Mouse (Mus musculus) C2C12 (cell line): ENCODE measurements around the gene Ss18l2. TPM values are rescaled to one million over a fixed set of nuclear protein-coding genes. Genes with fewer than 3 reads are reported as not detected.

Experiments used
- H3K27me3 ChIP-seq: one replicate; pipeline ENCODE4 v1.6.1; 2011; ENCODE audit not compliant: control insufficient read depth, insufficient read depth, insufficient read length
- H3K36me3 ChIP-seq: one replicate; pipeline ENCODE4 v1.6.1; 2011; ENCODE audit not compliant: control insufficient read depth, insufficient read depth
- H3K4me3 ChIP-seq: one replicate; pipeline ENCODE4 v1.5.1; 2011; ENCODE audit warnings: mild to moderate bottlenecking, control low read depth; ENCODE audit not compliant: poor library complexity, insufficient read depth, severe bottlenecking
- H3K79me2 ChIP-seq: one replicate; pipeline ENCODE4 v1.6.1; 2011; ENCODE audit not compliant: control insufficient read depth, insufficient read depth
- H3K79me3 ChIP-seq: one replicate; pipeline ENCODE4 v1.6.1; 2011; ENCODE audit warnings: low read depth, control low read depth
- H3ac ChIP-seq: one replicate; pipeline ENCODE3; 2011; ENCODE audit warnings: low read depth; ENCODE audit not compliant: control insufficient read depth, insufficient read length
- CEBPB ChIP-seq: IDR thresholded peaks from one replicate; pipeline ENCODE4 v1.6.1; 2011; ENCODE audit warnings: low read depth, mild to moderate bottlenecking, control low read depth, moderate library complexity
- CTCF ChIP-seq: IDR thresholded peaks from one replicate; pipeline ENCODE4 v1.5.1; 2011; ENCODE audit not compliant: control insufficient read depth, insufficient read depth, insufficient read length
- FOSL1 ChIP-seq: IDR thresholded peaks from one replicate; pipeline ENCODE4 v1.8.0; 2011; ENCODE audit warnings: mild to moderate bottlenecking, low read length; ENCODE audit not compliant: poor library complexity, insufficient read depth, severe bottlenecking
- MAX ChIP-seq: IDR thresholded peaks from one replicate; pipeline ENCODE4 v1.6.1; 2011; ENCODE audit warnings: mild to moderate bottlenecking, control low read depth
- MYOD1 ChIP-seq: IDR thresholded peaks from one replicate; pipeline ENCODE4 v1.6.1; 2011; ENCODE audit warnings: low read depth; ENCODE audit not compliant: control insufficient read depth, insufficient read length
- MYOG ChIP-seq: IDR thresholded peaks from one replicate; pipeline ENCODE4 v1.6.1; 2011; ENCODE audit not compliant: control insufficient read depth, insufficient read length; ENCODE audit errors: extremely low read depth
- USF1 ChIP-seq: IDR thresholded peaks from one replicate; pipeline ENCODE4 v1.6.1; 2011; ENCODE audit warnings: low read depth, mild to moderate bottlenecking, control low read depth, moderate library complexity
- long read RNA-seq, 2 experiments: library from polyadenylated mRNA; unstranded; transcript quantifications; one replicate each; pipeline ENCODE4 v2.0.0; 2019 to 2020
- polyA plus RNA-seq: library from polyadenylated mRNA; unstranded; fragments of >200 nt; fragmentation: generic; extraction: Trizol; gene quantifications from one replicate; pipeline ENCODE4 v1.2.1, GENCODE M21; 2012; ENCODE audit warnings: missing spikeins

Ss18l2 gene
- 44.7 TPM for polyA plus RNA-seq
- long read RNA-seq, experiment 1, transcript Ss18l2-201 (3 exons, 577 nt), result major isoform, 15 of 23 reads
- long read RNA-seq, experiment 1, transcript Ss18l2-203 (2 exons, 1,175 nt), result minor isoform, 7 of 23 reads
- long read RNA-seq, experiment 1, partial matches to known transcripts, result 0 of 23 reads
- long read RNA-seq, experiment 1, other reads (novel, unspliced or antisense), result 0 of 23 reads
- long read RNA-seq, experiment 2, transcript Ss18l2-201 (3 exons, 577 nt), result major isoform, 9 of 10 reads
- long read RNA-seq, experiment 2, partial matches to known transcripts, result 0 of 10 reads
- long read RNA-seq, experiment 2, other reads (novel, unspliced or antisense), result 0 of 10 reads

DNA sequence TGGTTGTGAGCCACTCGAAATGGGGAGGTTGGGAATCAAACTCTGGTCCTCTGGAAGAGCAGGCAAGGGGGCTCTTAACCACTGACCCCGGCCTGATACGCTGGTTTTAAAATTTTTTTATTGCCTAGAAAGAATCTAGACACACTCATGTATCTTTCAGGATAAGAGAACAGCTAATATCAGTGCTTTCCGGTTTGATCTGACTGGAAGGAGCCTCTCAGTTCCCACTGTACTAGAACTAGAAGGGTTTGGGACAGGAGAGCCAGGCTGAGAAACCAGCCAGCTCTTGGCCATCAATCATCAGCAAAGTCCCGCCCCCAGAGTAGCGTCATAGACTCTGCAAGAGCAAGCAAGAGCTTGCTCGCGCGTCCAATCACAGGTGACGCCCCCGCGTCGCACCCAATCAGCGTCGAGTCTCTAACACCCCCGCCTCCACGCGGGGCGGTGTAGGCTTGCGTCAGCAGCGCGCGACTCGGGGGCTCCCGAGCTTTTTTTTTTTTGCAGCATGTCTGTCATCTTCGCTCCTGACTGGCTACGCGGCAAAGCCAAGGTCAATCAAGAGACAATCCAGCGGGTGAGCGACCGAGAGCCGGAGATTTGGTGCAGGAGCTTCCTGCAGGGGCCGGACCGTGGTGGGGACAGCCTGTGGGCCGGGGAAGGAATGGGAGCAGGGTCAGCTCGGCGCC is at the start of gene Ss18l2:
TSS of gene Ss18l2 (plus strand) at position 432 of the 686 bp plus-strand sequence.
- Histone ChIP-seq H3ac (peak within 1 kb of the TSS; percentile 83), H3K79me2 (peaks cover 23% of the 10 kb centered on the region), H3K4me3 (peak within 1 kb of the TSS; percentile 82), H3K79me3 (peaks cover 4% of the 10 kb centered on the region), H3K36me3 (peaks cover 5% of the 10 kb centered on the region), H3K27me3 (no peaks in the 10 kb centered on the region)
- TF ChIP-seq CTCF (no peak), MAX (peak; percentile 56)

DNA sequence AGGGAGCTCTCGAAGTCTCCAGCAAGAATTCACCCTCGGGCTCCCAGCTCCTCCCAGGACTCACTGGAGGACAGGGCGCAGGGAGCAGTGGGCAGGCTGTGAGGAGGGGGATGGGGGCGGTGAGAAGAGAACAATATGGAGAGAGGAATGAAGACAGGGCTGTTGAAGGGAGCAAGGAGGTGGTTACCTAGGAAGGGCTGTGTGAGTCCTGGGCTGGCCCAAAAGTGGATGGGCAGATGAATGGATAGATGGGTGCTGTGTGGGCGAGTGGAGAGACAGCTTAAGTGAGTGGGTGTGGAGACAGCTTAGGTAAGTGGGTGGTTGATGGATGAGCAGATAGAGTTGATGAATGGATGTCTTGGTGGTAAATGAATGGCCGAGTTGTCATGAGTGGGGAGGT is 46.7 kb upstream of the Ss18l2 start:
- Histone ChIP-seq H3K79me3 (no peaks in the 10 kb centered on the region), H3K36me3 (no peaks in the 10 kb centered on the region), H3K4me3 (no peak overlapping the region), H3ac (no peak overlapping the region), H3K79me2 (no peaks in the 10 kb centered on the region), H3K27me3 (peaks cover 17% of the 10 kb centered on the region)
- TF ChIP-seq CTCF, result no peak
- no peak for TF ChIP-seq MYOD1
- no peak for TF ChIP-seq CEBPB
- TF ChIP-seq FOSL1, result no peak
- TF ChIP-seq USF1, result no peak
- TF ChIP-seq MAX, result no peak
- no peak for TF ChIP-seq MYOG

DNA sequence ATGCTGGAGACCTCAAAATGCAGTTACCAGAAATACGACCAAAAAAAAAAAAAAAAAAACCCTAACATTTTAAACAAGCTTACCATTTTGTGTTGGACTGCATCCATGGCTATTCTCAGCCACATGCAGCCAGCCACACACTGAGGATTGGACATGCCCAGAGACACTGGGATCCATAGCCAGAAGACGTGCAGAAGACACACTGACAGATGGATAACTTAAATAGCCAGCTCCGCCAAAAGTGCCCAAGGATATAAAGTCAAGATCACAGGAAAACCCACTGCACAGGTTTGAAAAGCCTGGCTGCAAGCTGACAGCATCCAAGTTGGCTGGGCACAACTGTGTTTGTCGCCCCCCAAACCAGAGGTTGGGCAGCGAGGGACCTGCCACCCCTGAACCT is 46.0 kb upstream of the Ss18l2 start:
- Histone ChIP-seq H3K4me3 (no peak overlapping the region), H3K27me3 (peaks cover 11% of the 10 kb centered on the region), H3K36me3 (no peaks in the 10 kb centered on the region), H3K79me2 (no peaks in the 10 kb centered on the region), H3ac (no peak overlapping the region), H3K79me3 (no peaks in the 10 kb centered on the region)
- TF ChIP-seq MYOG (no peak), FOSL1 (no peak), USF1 (no peak), CEBPB (no peak), CTCF (no peak), MAX (no peak), MYOD1 (no peak)

DNA sequence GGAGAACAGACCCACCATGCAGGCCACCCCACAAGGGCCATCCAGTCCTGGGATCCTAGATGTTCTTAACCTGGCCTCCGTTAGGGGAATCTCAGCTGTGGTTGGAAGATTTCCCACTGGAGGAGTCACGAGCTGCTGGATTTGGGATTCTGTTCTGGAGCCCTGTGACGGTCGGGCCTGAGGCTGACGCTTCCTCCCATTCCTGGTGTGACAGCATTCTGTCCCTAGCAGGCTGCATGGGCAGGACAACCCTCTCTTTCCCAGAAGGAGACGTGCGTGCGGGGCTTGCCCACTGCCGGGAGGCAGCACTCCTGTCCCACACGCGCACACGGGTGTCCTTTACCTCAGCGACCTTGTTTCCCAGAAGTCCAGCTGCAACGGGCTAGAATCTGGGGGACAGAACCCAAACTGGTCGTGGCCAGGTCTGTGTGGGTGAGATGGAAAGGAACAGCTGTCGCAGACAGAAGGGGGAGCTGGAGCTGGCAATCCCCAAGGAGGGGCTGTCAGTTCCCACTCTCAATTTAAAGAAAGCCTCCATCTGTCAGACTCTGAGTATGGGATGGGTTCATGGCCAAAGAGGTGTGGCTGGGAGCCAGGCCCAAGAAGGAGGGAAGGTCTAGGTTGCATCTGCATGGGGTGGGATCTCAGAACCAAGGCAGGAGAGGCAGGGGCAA is 43.0 kb upstream of the Ss18l2 start:
- Histone ChIP-seq H3K36me3 (no peaks in the 10 kb centered on the region), H3ac (no peak overlapping the region), H3K79me3 (no peaks in the 10 kb centered on the region), H3K27me3 (no peaks in the 10 kb centered on the region), H3K4me3 (no peak overlapping the region), H3K79me2 (no peaks in the 10 kb centered on the region)
- TF ChIP-seq CTCF (no peak), MYOG (no peak), MAX (no peak), CEBPB (no peak), MYOD1 (no peak), USF1 (no peak), FOSL1 (no peak)

DNA sequence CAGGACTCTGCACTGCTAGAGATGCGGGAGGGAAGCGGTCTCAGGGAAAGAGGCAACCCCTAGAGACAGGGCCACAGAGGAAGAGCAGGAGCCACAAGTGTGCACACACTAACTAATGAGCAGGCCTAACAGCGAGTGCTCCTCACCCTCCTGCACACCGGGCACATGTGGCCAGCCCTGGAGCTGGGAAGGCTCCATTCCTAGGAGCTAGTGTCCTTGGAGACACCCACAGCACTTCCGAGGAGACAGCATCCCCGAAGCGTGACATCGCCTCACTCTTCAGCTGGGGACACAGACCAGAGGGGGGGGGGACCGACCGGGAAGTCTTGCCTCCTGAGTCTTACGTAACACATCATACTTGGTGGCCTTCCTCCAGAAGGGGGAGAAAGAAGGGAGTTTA is 42.3 kb upstream of the Ss18l2 start:
- H3K79me3 ChIP-seq, result no peaks in the 10 kb centered on the region
- H3K4me3 ChIP-seq, result no peak overlapping the region
- H3ac ChIP-seq, result no peak overlapping the region
- no peaks in the 10 kb centered on the region for H3K36me3 ChIP-seq
- TF ChIP-seq MYOG (no peak), USF1 (no peak), FOSL1 (no peak), MYOD1 (no peak), CTCF (no peak), CEBPB (no peak), MAX (no peak)
- no peaks in the 10 kb centered on the region for H3K79me2 ChIP-seq
- H3K27me3 ChIP-seq, result no peaks in the 10 kb centered on the region
